Mouse (Mus musculus) myocyte (in vitro differentiated cells): ENCODE measurements at regions not wholly inside any gene's neighbourhood (a gene's known extent, or its start where the extent isn't known, plus 50 kb on each side); places are given as distances from the start of the nearest gene placed in this dataset.

ENCODE experiments used
- H3K27me3 ChIP-seq: one replicate; pipeline ENCODE4 v1.6.1; 2011; ENCODE audit not compliant: control insufficient read depth, insufficient read depth, insufficient read length
- H3K36me3 ChIP-seq: one replicate; pipeline ENCODE4 v1.6.1; 2011; ENCODE audit not compliant: control insufficient read depth, insufficient read depth
- H3K4me2 ChIP-seq: one replicate; pipeline ENCODE4 v1.6.1; 2011; ENCODE audit warnings: low read depth, control low read depth
- H3K4me3 ChIP-seq: one replicate; pipeline ENCODE4 v1.5.1; 2011; ENCODE audit warnings: mild to moderate bottlenecking, control low read depth, moderate library complexity
- H3K79me2 ChIP-seq: one replicate; pipeline ENCODE4 v1.6.1; 2011; ENCODE audit not compliant: control insufficient read depth, insufficient read depth
- H3ac ChIP-seq: one replicate; pipeline ENCODE4 v1.6.1; 2011; ENCODE audit not compliant: control insufficient read depth, insufficient read length
- CEBPB ChIP-seq: IDR thresholded peaks from 2 replicates; pipeline ENCODE4 v1.6.1; 2011; ENCODE audit warnings: mild to moderate bottlenecking, moderate library complexity; ENCODE audit not compliant: poor library complexity, insufficient read depth, severe bottlenecking
- E2F4 ChIP-seq: IDR thresholded peaks from one replicate; pipeline ENCODE4 v1.6.1; 2011; ENCODE audit warnings: mild to moderate bottlenecking, control low read depth, moderate library complexity; ENCODE audit not compliant: insufficient read depth
- MAX ChIP-seq: IDR thresholded peaks from one replicate; pipeline ENCODE4 v1.6.1; 2011; ENCODE audit warnings: low read depth, mild to moderate bottlenecking, control low read depth
- MYOD1 ChIP-seq, 3 experiments: IDR thresholded peaks; one replicate each; pipeline ENCODE4 v1.6.1; 2011; ENCODE audit warnings: control low read depth in 2 of 3, low read depth in 2 of 3, mild to moderate bottlenecking in 2 of 3, moderate library complexity in 1 of 3; ENCODE audit not compliant: insufficient read length in 2 of 3, control insufficient read depth in 1 of 3
- MYOG ChIP-seq, 3 experiments: IDR thresholded peaks; one replicate each; pipeline ENCODE4 v1.6.1; 2011; ENCODE audit warnings: control low read depth in 2 of 3, low read depth in 2 of 3, mild to moderate bottlenecking in 2 of 3; ENCODE audit not compliant: insufficient read length in 2 of 3, control insufficient read depth in 1 of 3, insufficient read depth in 1 of 3
- POLR2A ChIP-seq: IDR thresholded peaks from one replicate; pipeline ENCODE4 v1.6.1; 2011; ENCODE audit warnings: low read depth, mild to moderate bottlenecking, control low read depth, moderate library complexity; ENCODE audit not compliant: insufficient read length
- POLR2AphosphoS2 ChIP-seq: IDR thresholded peaks from one replicate; pipeline ENCODE4 v1.6.1; 2011; ENCODE audit warnings: low read depth, control low read depth; ENCODE audit not compliant: insufficient read length
- REST ChIP-seq: IDR thresholded peaks from one replicate; pipeline ENCODE4 v1.6.1; 2011; ENCODE audit warnings: mild to moderate bottlenecking, control low read depth, moderate library complexity; ENCODE audit not compliant: insufficient read depth, insufficient read length
- SRF ChIP-seq: IDR thresholded peaks from one replicate; pipeline ENCODE4 v1.6.1; 2011; ENCODE audit warnings: low read depth; ENCODE audit not compliant: control insufficient read depth, insufficient read length
- TCF12 ChIP-seq: IDR thresholded peaks from one replicate; pipeline ENCODE4 v1.6.1; 2011; ENCODE audit warnings: mild to moderate bottlenecking, control low read depth; ENCODE audit not compliant: poor library complexity, insufficient read depth, severe bottlenecking
- TCF3 ChIP-seq: IDR thresholded peaks from one replicate; pipeline ENCODE4 v1.6.1; 2011; ENCODE audit warnings: low read depth, control low read depth; ENCODE audit not compliant: insufficient read length
- USF1 ChIP-seq: IDR thresholded peaks from one replicate; pipeline ENCODE4 v1.6.1; 2011; ENCODE audit warnings: low read depth, mild to moderate bottlenecking, control low read depth, moderate library complexity

DNA sequence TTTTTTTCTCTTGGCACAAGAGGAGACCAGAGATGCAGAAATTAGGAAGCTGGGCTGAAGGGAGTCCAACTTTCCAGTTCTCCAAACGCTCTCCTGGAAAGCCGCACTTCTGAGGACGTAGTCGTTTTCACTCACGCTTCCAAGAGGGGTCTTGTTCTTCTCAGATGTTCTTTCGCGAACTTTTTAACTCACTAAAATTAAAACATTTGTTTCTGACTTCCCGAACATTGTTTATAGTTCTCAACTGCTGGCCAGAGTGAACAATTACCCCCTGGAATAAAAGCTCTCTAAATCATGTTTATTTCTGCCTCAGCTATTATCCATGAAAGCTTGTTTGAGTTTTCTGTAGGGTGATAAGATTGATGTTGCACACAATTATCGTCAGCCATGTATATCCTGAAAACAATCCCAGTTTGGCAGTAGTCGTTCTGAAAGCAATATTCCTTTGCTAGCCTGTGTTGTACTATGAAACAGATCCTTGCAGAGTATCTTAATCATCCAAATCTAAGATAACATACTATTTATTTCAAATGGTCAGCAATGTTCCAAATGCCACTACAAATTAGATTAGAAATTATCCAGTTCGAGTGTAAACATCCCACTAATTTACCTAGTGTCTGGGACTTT lies 82.3 kb downstream of the Icos start:
- Histone ChIP-seq H3K27me3 (no peaks in the 10 kb centered on the region), H3K36me3 (no peaks in the 10 kb centered on the region), H3ac (no peak overlapping the region), H3K79me2 (no peaks in the 10 kb centered on the region), H3K4me2 (no peak overlapping the region), H3K4me3 (no peak overlapping the region)
- TF ChIP-seq SRF = no peak
- TF ChIP-seq POLR2A = no peak
- TF ChIP-seq E2F4 = no peak
- TF ChIP-seq TCF12 = no peak
- TF ChIP-seq USF1 = no peak

DNA sequence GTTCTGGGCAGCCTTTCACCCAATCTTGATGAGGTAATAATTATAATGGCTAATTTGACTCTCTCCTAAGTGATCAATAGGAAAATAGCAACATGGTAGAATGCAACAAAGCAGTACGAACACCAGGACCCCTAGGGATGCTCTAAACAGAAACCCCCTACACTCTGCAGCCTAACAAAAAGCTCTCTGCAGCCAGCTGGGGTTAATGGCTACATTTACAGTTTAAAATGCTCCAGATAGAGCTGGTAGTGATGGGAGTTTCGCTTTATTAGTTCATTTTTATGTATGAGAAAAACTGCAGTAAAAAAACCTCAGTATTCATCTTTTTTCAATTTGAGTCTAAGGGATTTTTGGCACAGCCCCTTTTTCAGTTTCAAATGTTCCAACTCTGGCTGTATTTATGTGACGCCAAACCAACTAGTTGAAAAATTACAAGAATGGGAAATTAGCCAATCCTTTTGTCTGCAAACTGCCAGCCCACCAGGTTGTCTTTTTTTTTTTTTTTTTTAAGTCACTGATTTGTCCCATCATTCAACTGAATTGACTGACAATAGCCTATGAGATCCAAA lies 84.2 kb downstream of the Icos start:
- Histone ChIP-seq H3ac (no peak overlapping the region), H3K36me3 (no peaks in the 10 kb centered on the region), H3K27me3 (no peaks in the 10 kb centered on the region), H3K79me2 (no peaks in the 10 kb centered on the region), H3K4me2 (no peak overlapping the region), H3K4me3 (no peak overlapping the region)
- TF ChIP-seq SRF (no peak), MYOG (IDR thresholded peaks at IDR 0.05; ENCODE audit: control insufficient read depth in 1 of 3, insufficient read depth in 1 of 3, insufficient read length in 2 of 3, low read depth in 2 of 3) (no peak), E2F4 (no peak), REST (no peak)

DNA sequence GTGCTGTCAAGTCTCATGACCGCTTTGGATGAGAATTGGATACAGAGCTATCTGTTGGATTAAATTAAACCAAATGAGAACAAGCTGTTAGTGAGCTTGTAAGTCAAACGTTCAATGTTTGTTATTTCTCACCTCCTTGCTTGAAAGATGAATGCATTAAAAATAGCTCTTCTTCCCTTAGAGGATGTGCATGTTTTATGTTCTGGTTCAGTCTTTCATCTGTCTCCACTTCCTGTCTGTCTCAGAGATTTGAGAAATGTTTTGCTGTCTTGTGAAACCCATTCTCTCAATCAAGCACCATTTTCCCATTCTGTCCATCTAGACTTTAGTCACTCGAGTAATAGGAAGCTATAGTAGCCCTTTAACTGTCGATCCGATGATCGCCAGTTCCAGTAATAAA lies 90.4 kb downstream of the Icos start:
- no peak overlapping the region for H3K4me3 ChIP-seq
- H3ac ChIP-seq = no peak overlapping the region
- no peaks in the 10 kb centered on the region for H3K36me3 ChIP-seq
- no peaks in the 10 kb centered on the region for H3K27me3 ChIP-seq
- no peaks in the 10 kb centered on the region for H3K79me2 ChIP-seq
- TF ChIP-seq POLR2A = no peak
- TF ChIP-seq REST = no peak
- TF ChIP-seq USF1 = no peak
- no peak for TF ChIP-seq TCF3
- no peak overlapping the region for H3K4me2 ChIP-seq

DNA sequence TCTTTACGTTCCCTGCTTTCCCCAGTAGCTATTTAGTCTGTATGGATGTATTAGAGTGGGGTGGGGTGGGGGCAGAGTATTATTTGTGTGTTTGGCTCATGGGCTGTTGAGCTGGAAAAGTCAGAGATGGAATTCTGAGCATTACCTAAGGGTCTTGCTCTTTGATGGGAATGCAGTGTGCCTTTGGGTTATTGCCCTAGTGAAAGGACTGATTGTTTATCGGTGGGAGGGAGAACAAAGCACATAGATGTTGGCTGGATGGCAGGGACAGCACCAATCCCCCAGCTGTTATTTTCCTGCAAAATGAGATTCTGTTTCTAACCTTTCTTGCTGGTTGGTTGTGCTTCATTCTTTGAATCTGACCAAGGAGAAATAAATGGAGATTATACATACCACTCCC lies 96.4 kb downstream of the Icos start:
- H3ac ChIP-seq = no peak overlapping the region
- TF ChIP-seq CEBPB (no peak), TCF12 (no peak), MAX (no peak), POLR2A (no peak), USF1 (no peak), MYOG (IDR thresholded peaks at IDR 0.05; ENCODE audit: control insufficient read depth in 1 of 3, insufficient read depth in 1 of 3, insufficient read length in 2 of 3, low read depth in 2 of 3) (no peak), TCF3 (no peak), SRF (no peak), REST (no peak), E2F4 (no peak), MYOD1 (IDR thresholded peaks at IDR 0.05; ENCODE audit: control insufficient read depth in 1 of 3, insufficient read length in 2 of 3, low read depth in 2 of 3) (no peak), POLR2AphosphoS2 (no peak)
- H3K79me2 ChIP-seq = no peaks in the 10 kb centered on the region
- H3K36me3 ChIP-seq = no peaks in the 10 kb centered on the region
- no peak overlapping the region for H3K4me3 ChIP-seq
- H3K4me2 ChIP-seq = no peak overlapping the region
- H3K27me3 ChIP-seq = no peaks in the 10 kb centered on the region

DNA sequence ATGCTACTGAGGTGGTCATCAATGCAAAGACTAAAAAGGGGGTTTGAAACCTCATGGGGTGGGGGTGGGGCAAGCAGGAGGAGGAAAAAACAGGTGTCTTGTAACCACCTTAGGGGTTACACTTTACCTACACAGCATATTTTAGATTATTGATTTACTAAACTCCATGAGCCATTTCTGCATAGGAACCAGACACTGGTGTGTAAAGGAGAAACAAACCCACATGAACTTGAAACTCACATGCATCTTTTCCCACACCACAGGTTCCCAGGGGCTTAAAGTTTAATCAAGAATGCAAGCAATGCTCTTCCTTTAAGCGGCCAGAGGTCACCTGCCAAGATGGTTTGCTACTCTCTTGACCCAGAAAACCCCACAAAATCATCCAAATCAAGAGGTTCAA lies 97.6 kb downstream of the Icos start:
- no peaks in the 10 kb centered on the region for H3K36me3 ChIP-seq
- no peaks in the 10 kb centered on the region for H3K27me3 ChIP-seq
- no peak overlapping the region for H3K4me3 ChIP-seq
- no peaks in the 10 kb centered on the region for H3K79me2 ChIP-seq
- H3ac ChIP-seq = no peak overlapping the region
- TF ChIP-seq USF1 (no peak), REST (no peak), TCF12 (no peak), MYOD1 (IDR thresholded peaks at IDR 0.05; ENCODE audit: control insufficient read depth in 1 of 3, insufficient read length in 2 of 3, low read depth in 2 of 3) (no peak), TCF3 (no peak), POLR2AphosphoS2 (no peak), POLR2A (no peak), SRF (no peak), MAX (no peak), MYOG (IDR thresholded peaks at IDR 0.05; ENCODE audit: control insufficient read depth in 1 of 3, insufficient read depth in 1 of 3, insufficient read length in 2 of 3, low read depth in 2 of 3) (no peak), CEBPB (no peak)
- no peak overlapping the region for H3K4me2 ChIP-seq
